Mouse (Mus musculus) hindbrain, embryonic 13.5 days (tissue): ENCODE measurements at regions not wholly inside any gene's neighbourhood (a gene's known extent, or its start where the extent isn't known, plus 50 kb on each side); places are given as distances from the start of the nearest gene placed in this dataset.

Source experiments
- ATAC-seq: fragments of 200-750 bp; cut with Nextera tagmentation; 2 replicates; pipeline ENCODE4 v1.8.0; 2017; ENCODE audit warnings: moderate TSS enrichment; ENCODE audit not compliant: low FRiP score
- H3K27ac ChIP-seq: fragments of 300-500 bp; sonication (generic); 2 replicates; pipeline ENCODE4 v1.5.1; 2015; ENCODE audit warnings: inconsistent platforms, mild to moderate bottlenecking, moderate library complexity
- H3K27me3 ChIP-seq: fragments of 300-500 bp; sonication (generic); 2 replicates; pipeline ENCODE4 v1.6.1; 2015; ENCODE audit warnings: mild to moderate bottlenecking, inconsistent platforms
- H3K36me3 ChIP-seq: fragments of 300-500 bp; sonication (generic); 2 replicates; pipeline ENCODE4 v1.6.1; 2015; ENCODE audit warnings: mild to moderate bottlenecking, inconsistent platforms
- H3K4me1 ChIP-seq: fragments of 300-500 bp; sonication (generic); replicated peaks from 2 replicates; pipeline ENCODE4 v1.6.1; 2015; ENCODE audit warnings: inconsistent platforms
- H3K4me2 ChIP-seq: fragments of 300-500 bp; sonication (generic); 2 replicates; pipeline ENCODE4 v1.6.1; 2015; ENCODE audit warnings: inconsistent platforms, mild to moderate bottlenecking, moderate library complexity
- H3K4me3 ChIP-seq: fragments of 300-500 bp; sonication (generic); 2 replicates; pipeline ENCODE4 v1.5.1; 2015; ENCODE audit warnings: mild to moderate bottlenecking, inconsistent platforms
- H3K9ac ChIP-seq: fragments of 300-500 bp; sonication (generic); 2 replicates; pipeline ENCODE4 v1.6.1; 2015; ENCODE audit warnings: mild to moderate bottlenecking, inconsistent platforms
- H3K9me3 ChIP-seq: fragments of 300-500 bp; sonication (generic); 2 replicates; pipeline ENCODE4 v1.6.1; 2016; ENCODE audit warnings: inconsistent platforms
- WGBS: fragments of 180-500 bp; shearing (Covaris S2); methylation state at CpG from one replicate; pipeline ENCODE4 v1.1.7; 2015; 5-methylcytosine and 5-hydroxymethylcytosine counted together

DNA sequence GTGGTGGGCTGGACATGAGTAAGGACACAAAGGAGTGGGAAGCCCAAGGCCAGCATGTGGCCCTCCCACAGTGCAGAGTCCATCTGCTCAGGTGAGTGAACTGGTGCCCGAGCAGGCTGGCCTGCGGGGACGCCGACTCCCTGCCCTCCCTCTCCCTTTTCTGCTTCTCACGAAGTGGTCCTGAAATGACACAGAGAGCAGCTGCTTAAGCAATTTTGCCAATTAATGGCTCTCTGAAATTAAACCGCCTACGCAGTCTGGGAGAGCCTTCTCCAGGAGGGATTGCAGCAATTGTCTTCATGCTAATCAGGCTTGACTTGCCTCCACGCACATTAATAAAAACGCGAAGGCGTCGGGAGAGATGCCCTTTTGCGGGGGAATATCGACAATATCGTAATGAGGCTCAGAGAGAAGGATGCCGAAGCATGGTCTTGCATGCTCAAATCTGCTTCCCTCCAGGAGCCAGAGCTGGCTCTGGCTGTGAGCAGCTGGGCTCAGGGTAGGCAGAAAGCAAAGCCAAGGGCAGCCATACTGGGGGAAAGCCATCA is 287.2 kb downstream of the Uaca start:
- H3K9ac ChIP-seq = no peak overlapping the region

GRCm38 (mm10) chr9:61084655-61085230 is 287.4 kb upstream of the Tle3 start:
- peaks cover 34% of the 10 kb centered on the region for H3K4me1 ChIP-seq
- H3K4me3 ChIP-seq = no peak overlapping the region
- H3K9me3 ChIP-seq = no peaks in the 10 kb centered on the region
- ATAC-seq = no peak
- H3K27ac ChIP-seq = no peak overlapping the region
- no peaks in the 10 kb centered on the region for H3K36me3 ChIP-seq
- H3K4me2 ChIP-seq = no peak overlapping the region
- 58% methylated on average over 13 of the region's 13 CpGs for WGBS
- no peak overlapping the region for H3K9ac ChIP-seq
- peaks cover 8% of the 10 kb centered on the region; the same call in 1 of the 2 replicates for H3K27me3 ChIP-seq

More for the DNA sequence above, 287.2 kb downstream of the Uaca start:
- Histone ChIP-seq H3K27ac (peak overlapping the region; percentile 85), H3K9me3 (no peaks in the 10 kb centered on the region), H3K27me3 (peaks cover 8% of the 10 kb centered on the region; the same call in 1 of the 2 replicates), H3K36me3 (no peaks in the 10 kb centered on the region), H3K4me3 (no peak overlapping the region), H3K4me2 (peak overlapping the region; percentile 14; the same call in 1 of the 2 replicates), H3K4me1 (peaks cover 34% of the 10 kb centered on the region)
- WGBS = 16% methylated on average over 16 of the region's 16 CpGs
- ATAC-seq = peak; percentile 84

DNA sequence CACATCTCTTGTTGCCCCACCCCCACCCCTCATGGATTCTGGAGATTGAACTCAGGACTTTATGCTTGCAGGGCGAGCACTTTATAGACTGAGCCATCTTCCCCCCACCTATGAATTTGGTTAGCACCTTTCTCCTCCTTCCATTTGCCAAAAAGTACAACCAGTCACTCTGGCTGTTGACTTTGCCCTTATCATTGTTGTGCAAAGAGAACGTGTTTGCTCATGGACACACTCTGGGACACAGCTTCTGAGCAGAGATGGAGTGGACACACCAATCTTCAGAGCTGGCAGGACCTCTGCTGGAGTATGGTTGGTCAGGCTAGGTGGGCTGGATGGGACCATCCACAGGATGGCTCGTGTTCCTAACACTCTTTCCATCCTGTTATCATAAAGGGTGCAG is 285.1 kb upstream of the Tle3 start:
- H3K9ac ChIP-seq = no peak overlapping the region
- no peak overlapping the region for H3K4me3 ChIP-seq
- no peaks in the 10 kb centered on the region for H3K9me3 ChIP-seq
- H3K36me3 ChIP-seq = no peaks in the 10 kb centered on the region
- no peak for ATAC-seq
- H3K27me3 ChIP-seq = peaks cover 8% of the 10 kb centered on the region; the same call in 1 of the 2 replicates
- 88% methylated on average over 3 of the region's 3 CpGs for WGBS
- no peak overlapping the region for H3K4me2 ChIP-seq
- peaks cover 24% of the 10 kb centered on the region for H3K4me1 ChIP-seq
- H3K27ac ChIP-seq = no peak overlapping the region

DNA sequence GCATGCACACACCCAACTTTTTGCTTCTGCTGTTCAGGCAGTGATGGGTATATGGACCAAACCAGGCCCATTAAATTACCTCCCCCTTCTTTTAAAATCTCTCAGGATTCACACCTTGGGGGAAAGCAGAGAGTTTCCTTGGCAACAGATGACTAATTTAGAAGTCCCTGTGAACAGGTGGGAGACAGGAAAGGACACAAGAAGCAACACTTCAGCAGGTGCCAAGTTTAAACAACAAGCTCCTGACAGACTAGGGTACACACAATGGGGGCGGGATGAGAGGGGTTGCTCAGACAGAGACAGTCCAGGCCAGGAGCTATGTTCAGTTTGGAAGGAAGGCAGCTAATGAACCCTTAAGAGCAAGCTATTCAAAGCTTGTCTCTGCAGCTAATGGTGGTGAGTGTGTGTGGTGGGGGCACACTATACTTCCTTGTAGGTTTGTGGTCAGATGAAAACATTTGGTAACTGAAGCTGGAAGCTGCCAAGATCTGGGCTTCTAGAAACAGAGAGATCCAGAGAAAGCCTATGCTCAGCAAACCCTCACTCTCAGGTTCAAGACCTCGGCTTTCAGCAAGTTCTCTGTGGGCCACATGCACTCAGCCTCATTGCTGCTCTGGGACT is 283.0 kb upstream of the Tle3 start:
- no peaks in the 10 kb centered on the region; the same call in 1 of the 2 replicates for H3K27me3 ChIP-seq
- no peak for ATAC-seq
- H3K9me3 ChIP-seq = no peaks in the 10 kb centered on the region
- no peak overlapping the region for H3K4me2 ChIP-seq
- no peaks in the 10 kb centered on the region for H3K36me3 ChIP-seq
- H3K9ac ChIP-seq = no peak overlapping the region
- peaks cover 20% of the 10 kb centered on the region for H3K4me1 ChIP-seq
- no peak overlapping the region for H3K27ac ChIP-seq
- H3K4me3 ChIP-seq = no peak overlapping the region
- 90% methylated on average over 2 of the region's 2 CpGs for WGBS

GRCm38 (mm10) chr9:61091036-61091435 is 281.1 kb upstream of the Tle3 start:
- H3K4me2 ChIP-seq = no peak overlapping the region
- H3K27ac ChIP-seq = no peak overlapping the region
- peaks cover 11% of the 10 kb centered on the region; the same call in 1 of the 2 replicates for H3K4me1 ChIP-seq
- H3K36me3 ChIP-seq = no peaks in the 10 kb centered on the region
- no peak for ATAC-seq
- 81% methylated on average over 2 of the region's 2 CpGs for WGBS
- H3K9me3 ChIP-seq = no peaks in the 10 kb centered on the region
- H3K27me3 ChIP-seq = no peaks in the 10 kb centered on the region; the same call in 1 of the 2 replicates
- H3K4me3 ChIP-seq = no peak overlapping the region
- H3K9ac ChIP-seq = no peak overlapping the region

- H3K27ac ChIP-seq = no peak overlapping the region
- no peak overlapping the region for H3K9ac ChIP-seq
- H3K36me3 ChIP-seq = no peaks in the 10 kb centered on the region
- 66% methylated on average over 13 of the region's 13 CpGs for WGBS
- H3K27me3 ChIP-seq = peaks cover 7% of the 10 kb centered on the region
- no peak for ATAC-seq
- H3K4me1 ChIP-seq = peaks cover 11% of the 10 kb centered on the region; the same call in 1 of the 2 replicates
- no peaks in the 10 kb centered on the region for H3K9me3 ChIP-seq
- no peak overlapping the region for H3K4me3 ChIP-seq
- H3K4me2 ChIP-seq = no peak overlapping the region
Observed at GRCm38 (mm10) chr9:61092834-61093479, 279.2 kb upstream of the Tle3 start.

DNA sequence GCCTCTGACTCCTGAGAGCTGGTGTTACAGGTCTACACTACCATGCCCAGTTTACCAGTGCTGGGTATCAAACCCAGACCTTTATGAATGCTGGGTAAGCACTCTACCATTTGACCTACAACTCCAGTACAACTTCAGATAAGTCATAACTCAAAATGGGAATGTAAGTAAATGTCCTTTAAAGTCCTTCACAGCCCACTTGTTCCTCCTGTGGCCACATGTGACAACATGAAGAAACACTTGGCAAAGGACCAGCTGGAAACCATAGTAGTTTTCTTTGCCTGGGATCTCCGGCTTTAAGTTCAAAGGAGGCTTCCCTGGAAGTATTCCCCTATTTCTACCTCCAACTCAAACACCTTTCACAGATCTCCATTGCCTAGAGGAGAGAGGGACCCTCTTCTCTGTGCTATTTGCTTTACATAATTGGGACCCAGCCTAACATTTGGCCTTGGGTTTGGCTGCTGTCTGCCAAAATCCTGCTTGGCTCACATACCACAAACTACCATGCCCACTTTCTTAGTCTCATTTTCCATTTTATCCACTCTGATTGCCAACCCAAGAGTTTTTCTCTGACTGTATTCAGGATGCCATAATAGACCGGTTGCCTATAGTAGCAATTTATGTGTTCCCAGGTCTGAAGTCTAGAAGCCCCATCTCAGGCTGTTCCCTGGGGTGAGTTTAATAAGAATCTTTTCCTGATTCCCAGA is 276.9 kb upstream of the Tle3 start:
- no peak overlapping the region for H3K9ac ChIP-seq
- H3K4me2 ChIP-seq = no peak overlapping the region
- WGBS = 88% methylated on average over 2 of the region's 2 CpGs
- peaks cover 14% of the 10 kb centered on the region; the same call in 1 of the 2 replicates for H3K4me1 ChIP-seq
- H3K27me3 ChIP-seq = peaks cover 12% of the 10 kb centered on the region
- H3K36me3 ChIP-seq = no peaks in the 10 kb centered on the region
- H3K27ac ChIP-seq = no peak overlapping the region
- no peaks in the 10 kb centered on the region for H3K9me3 ChIP-seq
- H3K4me3 ChIP-seq = no peak overlapping the region
- no peak for ATAC-seq

DNA sequence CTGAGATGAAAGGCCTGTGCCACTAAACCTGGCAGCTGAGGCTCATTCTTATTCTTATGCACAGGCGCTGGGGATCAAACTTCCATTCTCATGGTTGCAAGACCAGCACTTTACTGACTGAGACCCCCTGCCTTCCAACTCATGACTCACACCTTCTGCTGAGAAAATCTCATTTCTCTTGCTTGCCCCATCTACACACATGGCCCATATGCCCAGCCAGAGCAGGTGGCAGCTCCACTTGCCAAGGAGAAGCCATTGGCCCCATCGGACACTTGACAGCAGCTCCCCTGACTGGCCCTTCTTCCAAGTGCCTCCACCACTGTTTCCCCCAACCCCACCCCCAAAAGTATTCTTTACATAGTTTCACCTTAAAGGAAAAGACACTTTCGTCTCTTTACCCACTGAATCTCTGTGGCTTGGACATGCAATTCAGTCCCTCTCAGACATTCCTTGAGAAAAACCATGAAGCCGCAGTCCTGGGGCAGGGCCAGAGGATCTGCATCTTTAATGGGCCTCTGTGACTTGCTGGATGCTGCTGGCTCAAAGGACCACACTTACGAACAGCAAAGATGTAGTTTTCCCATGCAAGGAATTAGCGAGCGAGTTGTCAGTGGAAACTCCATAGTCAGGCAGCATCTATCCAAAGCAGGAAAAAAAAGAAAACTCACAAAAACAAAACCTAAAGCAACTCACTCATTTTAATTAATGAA is 270.3 kb upstream of the Tle3 start:
- H3K36me3 ChIP-seq = no peaks in the 10 kb centered on the region
- peaks cover 26% of the 10 kb centered on the region for H3K4me1 ChIP-seq
- no peaks in the 10 kb centered on the region for H3K9me3 ChIP-seq
- 17% methylated on average over 7 of the region's 7 CpGs for WGBS
- peaks cover 20% of the 10 kb centered on the region; the same call in 1 of the 2 replicates for H3K27me3 ChIP-seq
- no peak overlapping the region for H3K9ac ChIP-seq
- 0 out of 2 replicates have a peak overlapping the region, but pooled peaks have one; percentile 30 for H3K27ac ChIP-seq
- no peak overlapping the region for H3K4me2 ChIP-seq
- no peak overlapping the region for H3K4me3 ChIP-seq
- ATAC-seq = no peak

- no peak overlapping the region for H3K4me3 ChIP-seq
- H3K27me3 ChIP-seq = peaks cover 24% of the 10 kb centered on the region
- no peaks in the 10 kb centered on the region for H3K9me3 ChIP-seq
- 26% methylated on average over 24 of the region's 24 CpGs for WGBS
- H3K4me2 ChIP-seq = peak overlapping the region; percentile 21; the same call in 1 of the 2 replicates
- no peaks in the 10 kb centered on the region for H3K36me3 ChIP-seq
- peaks cover 26% of the 10 kb centered on the region for H3K4me1 ChIP-seq
- H3K27ac ChIP-seq = 0 out of 2 replicates have a peak overlapping the region, but pooled peaks have one; percentile 15
- no peak for ATAC-seq
- H3K9ac ChIP-seq = 0 out of 2 replicates have a peak overlapping the region, but pooled peaks have one; percentile 35
Observed at GRCm38 (mm10) chr9:61102451-61103358, 269.5 kb upstream of the Tle3 start.

GRCm38 (mm10) chr9:61105550-61106280 is 266.5 kb upstream of the Tle3 start:
- Histone ChIP-seq H3K27ac (no peak overlapping the region), H3K4me1 (peaks cover 32% of the 10 kb centered on the region), H3K27me3 (peaks cover 23% of the 10 kb centered on the region), H3K9me3 (no peaks in the 10 kb centered on the region), H3K4me2 (no peak overlapping the region), H3K4me3 (no peak overlapping the region), H3K9ac (no peak overlapping the region), H3K36me3 (no peaks in the 10 kb centered on the region)
- WGBS = 82% methylated on average over 15 of the region's 15 CpGs
- no peak for ATAC-seq
